Mouse (Mus musculus) regulatory T cell (primary cell): ENCODE measurements at regions not wholly inside any gene's neighbourhood (a gene's known extent, or its start where the extent isn't known, plus 50 kb on each side); places are given as distances from the start of the nearest gene placed in this dataset.

Experiments
- in situ Hi-C: fragments of 300-600 bp; cut with MboI, MseI; formaldehyde crosslinking; loops from one replicate; pipeline ENCODE4 v1.15.1; 2025; ENCODE audit warnings: high pct_unique_total_duplicates

DNA sequence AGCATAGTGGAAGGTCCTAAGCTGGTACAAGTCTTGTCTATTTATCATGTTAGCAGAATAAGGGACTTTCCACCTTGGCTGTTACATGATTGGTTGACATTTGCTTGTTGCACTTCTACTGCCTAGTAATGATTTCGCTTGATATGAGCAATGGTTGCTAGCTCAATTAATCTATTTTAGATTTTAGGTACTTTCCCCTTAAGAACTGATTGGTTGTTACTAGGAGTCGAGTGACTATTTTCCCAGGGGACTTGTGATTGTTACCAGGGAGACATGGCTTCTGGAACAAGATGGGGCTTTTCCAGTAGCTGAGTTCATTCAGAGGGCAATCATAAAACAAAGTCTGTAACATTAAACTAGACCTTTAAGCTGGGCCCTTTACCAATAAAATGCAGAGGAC is 100.9 kb downstream of the Nup35 start:
- in situ Hi-C loops, result no loop called here

DNA sequence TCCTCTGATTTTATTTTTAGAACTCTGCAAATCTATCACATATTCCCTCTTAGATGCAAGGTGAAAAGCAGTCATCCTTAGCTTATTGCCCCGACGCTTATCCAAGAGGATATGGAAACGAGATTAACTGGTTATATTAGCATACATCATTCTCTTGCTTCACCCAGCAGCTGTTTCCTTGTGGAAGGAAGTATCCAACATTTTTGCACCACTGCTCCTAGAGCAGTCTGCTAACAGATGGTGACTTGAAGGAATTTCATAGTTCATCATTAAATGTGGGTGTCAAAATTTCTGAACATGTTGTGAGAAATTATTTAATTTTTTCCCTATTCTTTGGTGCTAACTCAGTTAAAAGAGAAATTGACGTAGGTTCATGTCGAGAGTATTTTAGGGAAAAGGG is 107.0 kb downstream of the Nup35 start:
- in situ Hi-C loops, result no loop called here

DNA sequence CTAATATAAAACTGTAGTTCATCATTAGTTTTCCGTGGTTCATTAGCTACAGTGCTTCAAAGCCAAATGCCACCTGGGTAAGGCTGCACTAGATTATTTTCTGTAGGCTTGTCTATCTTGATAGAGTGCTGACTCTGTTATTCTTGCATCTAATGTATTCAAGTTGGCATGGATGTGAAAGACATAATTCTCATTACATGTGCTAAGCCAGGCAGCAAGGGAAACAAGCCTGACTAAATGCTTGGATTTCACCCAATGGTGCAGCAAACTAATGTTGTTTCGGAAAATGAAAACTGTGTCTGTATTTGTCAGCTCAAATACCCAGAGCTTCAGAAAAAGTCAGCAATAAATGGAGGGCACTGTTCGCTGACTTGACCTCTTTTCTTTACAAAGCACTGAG is 114.3 kb downstream of the Nup35 start:
- in situ Hi-C loops, result no loop called here

DNA sequence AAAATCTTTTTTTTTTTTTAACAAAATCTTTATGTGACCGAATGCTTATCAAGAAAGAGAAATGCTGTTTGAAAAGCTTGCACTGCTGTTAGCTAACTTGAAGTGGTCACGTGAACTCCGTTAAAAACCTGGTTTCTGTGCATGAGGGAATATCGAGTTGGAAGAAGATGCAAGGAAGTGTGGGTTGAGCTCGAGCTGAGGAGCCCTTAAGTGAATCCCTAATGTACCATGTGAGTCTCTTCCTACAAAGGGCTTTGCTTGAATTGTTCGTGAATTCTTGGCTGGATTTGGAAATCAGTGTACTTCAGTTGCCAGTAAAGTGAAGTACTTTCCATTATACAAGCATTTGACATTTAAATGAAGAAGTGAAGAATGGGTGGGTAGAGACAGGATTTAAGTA is 129.7 kb downstream of the Nup35 start:
- in situ Hi-C loops, result no loop called here

DNA sequence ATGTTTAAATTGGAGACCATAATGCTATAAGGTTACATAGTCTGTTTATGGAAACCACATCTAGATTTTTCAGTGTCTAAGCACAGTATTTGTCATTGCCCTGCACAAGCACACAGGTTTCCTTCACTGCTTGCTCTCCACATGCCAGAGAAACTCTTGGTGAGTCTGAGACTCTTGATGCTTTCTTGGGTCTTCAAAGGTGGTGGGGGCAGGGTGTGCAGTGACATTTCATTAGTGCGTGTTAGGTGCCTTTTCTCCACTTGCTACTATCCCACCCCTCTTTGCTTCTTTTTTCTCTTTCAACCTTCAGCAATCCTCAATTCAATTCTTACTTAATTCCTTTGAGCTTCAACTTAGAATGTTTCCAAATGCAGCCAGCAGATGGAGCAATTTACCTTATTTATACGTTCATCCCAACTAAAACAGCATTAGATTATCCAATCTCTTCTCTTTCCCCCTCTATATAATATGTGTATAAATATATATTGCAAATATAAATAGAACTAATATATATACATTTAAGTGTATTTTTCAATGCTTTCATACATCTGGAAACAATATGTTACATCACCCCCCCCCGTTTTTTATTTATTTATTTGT is 145.1 kb downstream of the Nup35 start:
- in situ Hi-C loops, result no loop called here

DNA sequence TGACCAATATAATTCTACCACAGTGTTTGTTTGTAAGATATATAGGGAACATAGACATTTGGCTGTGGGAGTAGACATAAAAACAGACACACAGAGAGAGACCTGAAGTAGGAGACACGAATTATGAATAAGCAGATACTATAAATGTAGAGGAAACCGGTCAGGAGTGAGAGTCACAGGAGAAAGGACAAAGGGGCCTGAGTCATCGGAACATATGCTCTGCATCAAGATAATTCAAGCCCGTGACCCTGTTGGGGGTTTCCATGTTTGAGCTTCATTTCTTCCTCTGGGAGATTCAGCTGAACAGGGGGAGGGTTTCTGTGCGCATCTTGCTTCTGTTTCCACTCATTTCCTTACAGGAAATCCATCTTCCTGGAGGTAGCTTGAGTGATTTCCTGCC is 154.1 kb downstream of the Nup35 start:
- in situ Hi-C loops, result no loop called here

DNA sequence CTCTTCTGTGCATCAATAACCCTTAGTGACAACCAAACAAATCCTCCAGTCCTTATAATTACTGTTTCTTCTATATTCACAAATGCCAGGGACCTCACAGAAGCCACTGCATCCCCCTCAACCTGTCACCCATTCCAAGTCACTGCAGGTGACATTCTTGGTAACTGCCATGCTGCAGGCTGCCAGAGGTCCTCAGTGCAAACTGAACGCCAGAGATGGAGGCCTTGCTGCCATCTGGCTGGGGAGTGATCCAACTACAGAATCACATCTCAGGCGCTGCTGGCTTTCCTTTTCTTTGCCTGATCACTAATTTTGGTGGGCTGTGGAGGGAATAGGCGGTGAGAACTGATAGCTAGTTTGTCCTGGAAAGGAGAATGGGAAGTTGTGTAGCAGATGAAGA is 155.4 kb downstream of the Nup35 start:
- in situ Hi-C loops, result no loop called here

DNA sequence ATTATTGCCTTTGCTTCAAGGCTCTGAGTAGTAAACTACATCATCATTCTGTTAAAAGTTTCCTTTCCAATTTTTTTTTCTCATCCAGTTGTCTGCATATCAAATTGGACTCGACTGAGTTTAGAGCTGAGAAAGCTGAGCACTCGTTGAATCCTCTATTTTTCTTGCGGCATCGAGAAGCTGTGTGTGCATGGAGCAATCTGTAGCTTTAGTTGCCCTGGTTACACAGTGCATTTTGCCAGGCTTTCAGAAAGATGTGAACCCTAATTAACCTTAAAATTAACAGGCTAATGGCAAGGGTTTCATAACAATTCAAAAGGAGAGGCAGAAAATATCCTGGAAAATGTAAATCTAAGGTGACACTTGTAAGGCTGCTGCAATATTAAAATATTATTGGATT is 169.3 kb downstream of the Nup35 start:
- in situ Hi-C loops, result no loop called here

DNA sequence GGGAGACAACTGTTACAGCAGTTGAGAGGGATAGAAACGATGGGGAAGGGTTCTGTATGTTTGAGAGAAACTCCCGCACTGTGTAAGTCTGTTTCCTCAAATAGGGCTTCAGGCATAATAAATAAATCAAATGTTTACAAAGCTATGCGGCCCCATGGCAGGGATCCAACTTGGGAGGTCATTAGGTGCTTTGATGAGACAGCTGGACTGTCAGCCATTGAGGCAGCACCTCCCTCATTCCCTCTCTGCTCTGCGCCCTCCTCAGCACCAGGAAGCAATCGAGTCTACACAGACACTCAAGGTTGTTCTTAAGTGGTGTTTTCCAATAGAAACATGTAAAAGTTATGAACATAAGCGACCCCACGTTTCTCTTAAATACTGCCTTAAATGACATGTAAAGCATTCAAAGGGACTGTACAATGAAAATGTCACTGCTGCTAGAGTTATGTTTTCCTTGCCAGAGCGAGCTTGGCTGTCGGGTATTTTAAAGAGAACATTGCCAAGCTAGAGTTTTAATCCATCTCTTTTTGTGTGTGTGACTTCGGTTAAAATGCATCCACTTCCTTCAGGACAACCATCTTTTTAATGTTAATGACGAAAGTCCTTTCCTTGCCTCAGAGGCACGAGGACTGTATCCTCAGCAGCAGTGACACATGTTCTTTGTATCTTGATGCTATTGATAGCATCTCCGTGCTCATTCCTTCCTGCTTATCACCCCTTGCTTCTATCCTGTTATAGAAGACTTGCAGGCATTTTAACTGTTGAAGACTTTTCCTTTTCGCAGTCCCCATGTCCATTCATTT is 176.5 kb downstream of the Nup35 start:
- in situ Hi-C loops, result no loop called here

DNA sequence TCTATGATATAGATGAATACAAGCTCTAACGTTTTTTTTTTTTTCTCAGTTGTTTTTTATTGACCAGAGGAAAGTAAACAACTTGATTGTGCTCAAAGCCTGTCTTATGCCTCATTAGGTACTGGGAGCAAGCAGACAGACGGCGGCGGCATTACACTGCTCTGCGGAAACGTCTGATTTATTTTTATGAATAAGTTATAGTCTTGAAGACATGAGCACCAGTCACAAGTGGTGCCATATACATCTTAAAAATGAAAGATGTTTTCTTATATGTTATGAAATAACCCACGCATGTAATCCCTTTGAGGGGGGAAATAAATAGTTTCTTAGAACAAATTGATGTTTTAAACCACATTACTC is 177.1 kb downstream of the Nup35 start:
- in situ Hi-C loops, result no loop called here

DNA sequence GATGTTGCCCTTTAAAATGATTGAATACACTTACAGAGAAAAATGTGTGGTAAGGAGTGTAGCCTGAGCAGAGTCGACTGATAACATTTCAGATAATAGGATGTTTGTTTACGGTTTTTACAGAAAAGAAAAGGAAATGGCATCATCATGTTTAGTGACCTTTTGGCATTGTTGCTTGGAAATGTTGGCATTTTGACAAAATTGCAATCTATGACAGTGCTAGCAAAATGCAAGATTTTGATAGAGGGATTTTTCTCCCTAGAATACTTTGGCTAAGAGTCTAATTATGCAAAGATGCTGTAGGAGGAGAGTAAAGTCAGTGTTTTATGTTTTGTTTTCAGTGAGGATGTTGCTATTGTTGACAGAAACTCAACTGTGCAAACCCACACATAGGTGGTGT is 202.2 kb downstream of the Nup35 start:
- in situ Hi-C loops, result no loop called here

DNA sequence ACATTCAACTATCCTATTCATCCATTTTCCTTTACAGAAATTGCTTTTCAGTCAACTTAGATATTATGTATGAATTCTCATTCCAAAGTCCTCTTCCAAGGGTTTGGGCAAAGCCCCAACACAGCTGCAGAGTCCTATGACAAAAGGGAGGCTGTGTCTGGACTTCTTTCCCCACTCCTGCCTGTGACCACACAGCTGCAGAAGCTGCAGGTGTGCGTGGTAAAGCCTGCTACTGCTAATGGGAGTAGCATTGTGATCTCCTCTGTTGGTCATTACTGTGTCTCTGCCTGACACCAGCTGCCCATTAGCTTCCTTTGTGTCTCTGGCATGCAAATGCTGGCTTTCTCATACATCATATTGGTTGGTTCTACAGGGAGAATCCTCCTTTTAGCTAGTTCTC is 234.0 kb downstream of the Nup35 start:
- in situ Hi-C loops, result no loop called here

DNA sequence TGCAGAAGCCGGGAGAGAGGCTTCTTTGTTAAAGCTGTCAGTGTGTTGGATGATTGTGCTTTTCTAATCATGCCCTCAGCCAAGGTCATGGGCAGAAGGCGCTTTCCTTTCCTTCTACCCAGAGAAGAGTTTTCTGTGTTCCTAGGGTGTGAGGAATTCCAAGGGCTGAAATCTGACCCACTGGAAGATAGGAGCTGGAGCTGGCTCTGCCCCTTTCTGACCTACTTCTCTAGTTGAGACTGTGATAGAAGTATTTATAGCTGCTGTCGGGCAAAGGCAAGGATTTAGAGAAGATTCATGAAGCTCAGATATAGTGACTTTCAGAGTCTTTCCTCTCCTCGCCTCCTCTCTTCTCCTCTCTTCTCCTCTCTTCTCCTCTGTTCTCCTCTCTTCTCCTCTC is 238.2 kb downstream of the Nup35 start:
- in situ Hi-C loops, result loop anchor here (5.0 kb wide), 1 partner anchor 357 kb away; no protein-coding TSS in a partner anchor

DNA sequence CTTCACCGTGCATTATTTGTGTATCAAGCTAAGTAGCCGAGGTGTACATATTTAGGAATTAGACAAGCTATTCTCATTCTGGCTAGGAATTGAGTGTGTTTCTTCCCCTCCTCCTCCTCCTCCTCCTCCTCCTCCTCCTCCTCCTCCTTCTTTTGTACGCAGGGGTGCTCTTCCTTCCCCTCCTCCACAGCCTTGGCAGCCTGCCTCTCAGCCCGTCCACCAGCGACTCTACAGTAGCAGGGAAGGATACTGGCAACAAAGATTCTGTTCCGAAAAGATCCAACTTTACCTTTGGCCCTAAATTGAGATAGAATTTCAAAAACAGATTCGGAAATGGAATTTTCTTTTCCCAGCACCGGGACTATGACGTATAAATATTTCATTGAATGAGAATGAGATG is 253.0 kb downstream of the Nup35 start:
- in situ Hi-C loops, result no loop called here

DNA sequence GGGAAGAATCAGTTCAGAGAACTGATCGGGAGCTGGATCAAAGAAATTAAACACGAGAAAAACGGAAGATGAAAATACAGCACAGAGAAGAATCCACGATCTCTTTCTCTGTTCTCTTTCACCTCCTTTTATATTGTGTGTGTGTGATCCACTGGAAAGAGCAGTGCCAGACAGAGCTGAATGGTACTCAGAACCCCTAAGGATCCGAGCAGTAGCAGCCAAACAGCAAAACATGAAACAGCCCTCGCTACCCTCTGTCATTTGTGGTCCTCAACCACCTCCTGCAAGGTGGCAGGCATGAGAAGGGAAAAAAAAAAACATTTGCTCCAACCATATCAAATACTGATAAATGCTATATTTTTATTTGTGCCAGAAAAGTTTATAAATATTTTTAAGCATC is 253.4 kb downstream of the Nup35 start:
- in situ Hi-C loops, result no loop called here

DNA sequence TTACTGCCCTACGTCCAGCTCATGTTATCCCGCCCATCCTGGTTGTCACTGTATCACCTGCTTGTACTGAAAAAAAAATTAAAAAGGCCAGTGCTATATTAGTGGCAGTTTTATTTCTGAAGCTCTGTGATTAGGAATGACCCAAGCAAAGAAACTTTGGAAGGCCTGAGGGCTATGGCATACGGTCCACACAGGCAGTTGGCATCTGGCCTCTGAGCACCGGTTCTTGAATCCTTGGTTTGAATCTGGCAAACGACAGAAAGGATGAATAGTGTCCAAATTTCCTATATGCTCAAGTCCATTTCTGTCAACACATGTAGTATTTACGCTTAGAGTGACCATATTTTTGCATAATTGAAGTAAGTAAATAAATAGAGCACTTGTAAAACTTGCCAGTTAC is 254.3 kb downstream of the Nup35 start:
- in situ Hi-C loops, result no loop called here

DNA sequence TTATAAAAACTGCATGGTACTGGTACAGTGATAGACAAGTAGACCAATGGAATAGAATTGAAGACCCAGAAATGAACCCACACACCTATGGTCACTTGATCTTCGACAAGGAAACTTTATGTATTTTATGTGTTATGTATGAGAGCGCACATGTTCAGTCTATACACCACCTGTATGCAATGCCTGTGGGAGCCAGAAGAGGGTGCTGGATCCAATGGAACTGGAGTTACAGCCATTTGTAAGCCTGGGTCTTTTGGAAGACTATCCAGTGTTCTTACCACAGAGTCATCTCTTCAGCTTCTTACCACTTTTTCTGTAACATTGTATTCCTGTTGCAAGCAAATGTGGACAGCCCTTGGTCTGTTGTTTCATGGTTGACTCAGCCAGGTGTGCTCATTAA is 261.4 kb downstream of the Nup35 start:
- in situ Hi-C loops, result no loop called here

DNA sequence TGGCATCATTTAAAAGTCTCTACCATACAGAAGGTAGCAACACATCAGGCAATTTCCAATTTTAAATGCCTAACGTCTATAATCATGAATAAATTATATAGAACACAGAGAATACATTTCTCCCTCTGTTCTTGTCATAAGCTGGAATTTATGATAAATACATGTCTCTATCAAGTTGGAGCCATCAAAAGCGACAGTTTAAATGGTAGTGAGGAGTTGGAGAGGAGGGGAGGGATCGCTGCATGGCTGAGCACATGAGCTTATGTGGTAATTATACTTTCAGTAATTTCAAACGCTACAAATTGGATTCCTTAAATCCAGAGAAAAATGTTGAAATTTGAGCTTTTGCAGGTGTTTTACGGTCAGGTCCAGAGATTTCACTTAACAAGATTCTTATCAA is 267.2 kb downstream of the Nup35 start:
- in situ Hi-C loops, result no loop called here

DNA sequence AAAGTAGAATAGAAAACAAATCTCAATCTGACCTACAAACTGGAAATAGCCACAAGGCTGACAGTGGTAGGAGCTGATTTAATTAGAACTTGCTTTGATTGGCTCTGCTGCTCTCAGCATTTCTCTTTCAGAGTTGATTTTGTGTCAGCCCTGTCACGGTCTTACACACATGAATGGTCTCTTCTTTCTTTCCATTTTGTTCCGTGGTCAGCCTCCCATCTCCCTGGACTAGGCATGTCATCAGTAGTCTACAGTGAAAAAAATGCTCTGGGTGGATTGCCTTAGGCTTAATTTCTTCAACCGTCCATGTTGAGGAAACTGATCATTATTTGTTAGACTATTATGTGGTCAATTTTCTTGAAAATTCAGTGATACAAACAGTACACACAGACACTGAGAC is 285.0 kb downstream of the Nup35 start:
- in situ Hi-C loops, result no loop called here

DNA sequence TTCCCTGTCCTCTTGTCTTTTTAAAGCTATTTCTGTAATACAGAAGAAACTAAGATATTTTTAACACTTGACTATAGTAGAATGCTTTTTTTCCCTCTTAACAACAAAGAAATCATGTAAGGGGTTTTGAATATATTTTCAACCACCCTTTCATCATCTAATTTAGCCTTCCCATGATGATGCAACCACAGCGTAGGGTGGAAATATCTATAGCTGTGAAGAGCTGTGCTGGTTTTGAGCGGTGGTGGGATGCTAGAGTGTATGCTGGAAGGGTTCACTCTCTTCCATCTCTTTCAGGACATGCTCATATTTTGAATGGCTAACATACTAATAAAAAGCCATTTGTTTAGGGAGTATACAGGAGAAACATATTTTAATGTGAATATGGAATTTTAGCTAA is 296.4 kb downstream of the Nup35 start:
- in situ Hi-C loops, result no loop called here

DNA sequence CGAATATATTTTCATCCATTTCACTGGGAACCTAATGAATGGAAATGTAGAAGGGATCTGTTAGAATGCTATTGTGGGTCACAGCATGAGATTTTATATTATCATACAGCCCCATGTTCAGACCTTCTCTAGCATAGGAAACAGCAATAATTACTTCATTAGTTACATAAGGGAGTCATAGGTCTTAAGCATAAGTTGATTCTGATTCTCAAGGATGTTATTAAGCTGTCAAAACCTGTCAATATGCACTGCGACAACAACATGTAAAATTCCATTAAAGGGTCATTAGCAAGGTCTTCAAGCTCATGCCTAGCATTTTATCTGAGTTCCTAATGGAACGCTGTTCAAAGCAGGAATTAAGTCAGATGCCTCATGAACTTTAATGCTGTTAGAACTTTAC is 328.5 kb downstream of the Nup35 start:
- in situ Hi-C loops, result no loop called here

DNA sequence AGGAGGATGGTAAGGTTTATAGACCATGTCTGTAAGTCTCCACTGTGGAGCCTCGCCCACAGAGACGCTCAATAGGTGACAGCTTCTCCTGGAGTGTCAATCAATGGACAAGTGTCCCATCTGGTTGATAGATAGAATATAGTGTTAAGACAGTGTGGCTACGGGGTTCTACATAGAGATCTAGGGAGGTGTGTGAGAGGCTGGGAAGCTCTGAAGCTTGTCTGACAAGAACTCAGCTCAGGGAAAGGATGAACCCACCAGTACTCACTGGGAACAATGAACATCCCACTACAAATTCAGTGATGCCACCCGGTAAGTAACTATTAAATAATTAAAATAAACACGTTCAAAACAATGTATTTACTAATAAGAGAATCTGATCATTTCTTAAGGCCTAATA is 349.7 kb downstream of the Nup35 start:
- in situ Hi-C loops, result no loop called here

DNA sequence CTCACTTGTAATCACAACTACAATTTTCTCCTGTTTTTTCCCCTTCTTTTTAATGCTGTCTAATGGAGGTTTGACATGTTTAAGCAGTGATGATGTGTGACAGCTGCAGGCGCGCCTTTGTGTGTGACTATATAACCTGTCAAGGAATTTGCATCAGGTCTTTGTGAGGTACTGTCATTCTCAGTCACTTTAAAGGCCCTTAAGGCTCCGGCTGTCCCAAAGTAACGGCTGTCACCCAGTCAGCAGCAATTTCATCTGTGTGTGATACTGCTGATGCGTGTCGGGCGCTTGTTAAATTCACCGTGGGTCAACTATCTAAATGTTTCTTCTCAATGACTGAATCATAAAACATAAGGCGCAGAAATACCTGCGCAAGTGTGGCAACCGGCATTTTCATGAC is 350.2 kb downstream of the Nup35 start:
- in situ Hi-C loops, result no loop called here

DNA sequence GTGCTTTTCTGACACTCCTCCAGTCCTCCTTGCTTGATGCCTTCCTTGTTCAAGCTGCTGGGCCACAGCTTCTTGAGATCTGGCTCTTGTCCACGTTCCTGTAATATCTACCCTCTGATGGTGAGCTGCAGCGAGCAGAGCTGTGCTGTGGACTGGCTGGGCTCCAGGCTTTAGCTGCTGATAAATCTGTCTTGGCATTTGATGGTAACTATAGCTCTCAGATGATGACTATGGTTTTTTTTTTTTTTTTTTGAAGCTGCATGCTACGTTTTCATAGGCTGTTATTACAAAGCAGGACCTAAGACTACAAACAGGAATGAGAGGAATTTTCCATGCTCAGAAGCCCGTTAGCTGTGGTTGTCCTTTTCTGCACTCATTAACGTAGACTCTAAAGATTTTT is 352.3 kb downstream of the Nup35 start:
- in situ Hi-C loops, result no loop called here
